ENCODE assay signal across 11 mouse cellular contexts in genomic region chr2:24976960-24977359, GRCm38 (mm10). TPM values are rescaled to one million over a fixed set of nuclear protein-coding genes. Genes with fewer than 3 reads are reported as not detected.
DNase-seq lines count a peak whose midpoint lies in the region; ATAC-seq and TF ChIP-seq lines count a peak whose summit lies in the region.
"Had no signal": no experiment of that assay in that cellular context is flagged by ENCODE, and none has a peak within 500 bp of the region (broad histone marks: within the 10 kb centered on the region; RNA-seq: fewer than 3 reads in every experiment).

No protein-coding gene starts in this region.

- TF ChIP-seq POLR2A in bone marrow, adult 2 months (IDR thresholded peaks at IDR 0.05; ENCODE audit: borderline replicate concordance, control insufficient read depth, low read depth, low read length): no peak; the same call in 1 of the 2 replicates

- H3K4me3 ChIP-seq in heart, embryonic 10.5 days: peak overlapping the region; percentile 66; the same call in 1 of the 2 replicates
- peak overlapping the region; percentile 41 for H3K4me3 ChIP-seq in bone marrow, adult 2 months (replicated peaks; ENCODE audit: control insufficient read depth, low read depth, low read length)
- peak overlapping the region; percentile 55 to 75 for H3K4me3 ChIP-seq in liver, embryonic 14.5 days (ENCODE audit: insufficient read depth in 1 of 2, low read depth in 2 of 2, low read length in 2 of 2)

- peak overlapping the region; percentile 65 for H3K9ac ChIP-seq in liver, embryonic 14.5 days (replicated peaks)

- H3K27me3 ChIP-seq in heart, embryonic 10.5 days (ENCODE audit: insufficient read depth, poor library complexity, severe bottlenecking): no peaks in the 10 kb centered on the region
- H3K27me3 ChIP-seq in liver, embryonic 14.5 days (ENCODE audit: control insufficient read depth, insufficient read depth, low read length): no peaks in the 10 kb centered on the region
- H3K27me3 ChIP-seq: limb, embryonic 13.5 days; neural tube, embryonic 12.5 days had no signal

- peaks cover 16% of the 10 kb centered on the region for H3K36me3 ChIP-seq in heart, embryonic 10.5 days
- H3K36me3 ChIP-seq in liver, embryonic 14.5 days (replicated peaks; ENCODE audit: control insufficient read depth, insufficient read depth, low read depth): peaks cover 7% of the 10 kb centered on the region

- WGBS in heart, embryonic 10.5 days: 84% methylated on average over 5 of the region's 5 CpGs
- WGBS in bone marrow, adult 2 months: 27% methylated on average over 5 of the region's 5 CpGs
- whole genome bisulfite sequencing in liver, embryonic 14.5 days (ENCODE audit: insufficient replicate concordance): 16% methylated on average over 5 of the region's 5 CpGs

- TF ChIP-seq EP300 in liver, embryonic 14.5 days (IDR thresholded peaks at IDR 0.05; ENCODE audit: low read depth): peak; percentile 63

- no peak for TF ChIP-seq CTCF in bone marrow, adult 2 months (IDR thresholded peaks at IDR 0.05; ENCODE audit: control insufficient read depth, insufficient read depth, low read length)
- peak; percentile 17; the same call in 1 of the 2 replicates for TF ChIP-seq CTCF in liver, embryonic 14.5 days (IDR thresholded peaks at IDR 0.05; ENCODE audit: low read depth)

- peaks cover 14% of the 10 kb centered on the region for H3K4me1 ChIP-seq in heart, embryonic 10.5 days
- no peaks in the 10 kb centered on the region for H3K4me1 ChIP-seq in bone marrow, adult 2 months (ENCODE audit: control insufficient read depth, insufficient read depth, low read length)
- H3K4me1 ChIP-seq in liver, embryonic 14.5 days (replicated peaks; ENCODE audit: control insufficient read depth in 2 of 2, insufficient read depth in 2 of 2, low read length in 1 of 2): peaks cover 19 to 28% of the 10 kb centered on the region in 2 experiments

- peak overlapping the region; percentile 100 for H3K4me2 ChIP-seq in liver, embryonic 14.5 days (ENCODE audit: low read depth)

- no peaks in the 10 kb centered on the region for H3K9me3 ChIP-seq in heart, embryonic 10.5 days
- H3K9me3 ChIP-seq in liver, embryonic 14.5 days (ENCODE audit: control insufficient read depth, low read length): no peaks in the 10 kb centered on the region
- H3K9me3 ChIP-seq: limb, embryonic 13.5 days; neural tube, embryonic 12.5 days had no signal

- peak overlapping the region; percentile 86; the same call in 1 of the 2 replicates for H3K27ac ChIP-seq in heart, embryonic 10.5 days
- peak overlapping the region; percentile 13; the same call in 1 of the 2 replicates for H3K27ac ChIP-seq in bone marrow, adult 2 months (ENCODE audit: control insufficient read depth, insufficient read depth, low read depth, low read length, poor library complexity)
- peak overlapping the region; percentile 95 for H3K27ac ChIP-seq in liver, embryonic 14.5 days
- H3K27ac ChIP-seq: neural tube, embryonic 12.5 days had no signal

- peak; percentile 54 for ATAC-seq in liver, embryonic 14.5 days (ENCODE audit: insufficient read depth)
- peak; percentile 51 for ATAC-seq in megakaryocyte-erythroid progenitor cell, adult 5-6 weeks (replicated peaks; ENCODE audit: low FRiP score, low TSS enrichment, poor library complexity, severe bottlenecking)

- DNase-seq in heart, embryonic 10.5 days (ENCODE audit: low spot score): peak; percentile 79
- DNase-seq in heart, adult 9 months (ENCODE audit: low spot score in 2 of 2): no peak
- DNase-seq in liver, embryonic 14.5 days (ENCODE audit: low read depth in 3 of 3, low spot score in 3 of 3): peak; percentile 73 to 75 (median 75)
- DNase-seq in urinary bladder, adult 18-20 months (ENCODE audit: low spot score in 2 of 2): no peak
- no peak for DNase-seq in layer of hippocampus, postnatal 14 days (ENCODE audit: low spot score in 2 of 2)
- no peak for DNase-seq in adrenal gland, postnatal 25 days
- DNase-seq: cerebellum, adult 9-10 months had no signal

RNA-seq across cellular contexts. Expression of gene Pnpla7, which starts 1.1 kb away (rescaled TPM):
- polyA plus RNA-seq in heart, embryonic 10.5 days (2016; fragmentation: Nextera tagmentation; extraction: Ambion mirVana): 7.9 and 9.3 TPM in 2 replicates
- 45.6 and 71.4 TPM in 2 replicates for polyA plus RNA-seq in bone marrow, adult 2 months (2011; ENCODE audit: insufficient read depth, insufficient read length, low replicate concordance, missing spikeins)
- 9.4 and 9.6 TPM in 2 replicates for polyA plus RNA-seq in liver, embryonic 14.5 days (2012; rRNA removed)
- polyA plus RNA-seq in liver, embryonic 14.5 days (2014; fragmentation: Nextera tagmentation; extraction: Ambion mirVana): 11.0 and 11.3 TPM in 2 replicates
- 52.9 and 61.2 TPM in 2 replicates for total RNA-seq in megakaryocyte-erythroid progenitor cell, adult 5-6 weeks (2014; fragmentation: Nextera tagmentation)
- 36.6 and 41.8 TPM in 2 replicates for total RNA-seq in megakaryocyte-erythroid progenitor cell, adult 5-6 weeks (2017)
- 10 to 100 TPM; 23.8 to 24.7 TPM for total RNA-seq in layer of hippocampus, postnatal 14 days (2021)
- 74.0 and 81.1 TPM in 2 replicates for total RNA-seq in adrenal gland, postnatal 25 days (2021)

RNA-seq across cellular contexts. Expression of gene Mrpl41, which starts 2.1 kb away (rescaled TPM):
- polyA plus RNA-seq in heart, embryonic 10.5 days (2016; fragmentation: Nextera tagmentation; extraction: Ambion mirVana): 126 and 132 TPM in 2 replicates
- polyA plus RNA-seq in bone marrow, adult 2 months (2011; ENCODE audit: insufficient read depth, insufficient read length, low replicate concordance, missing spikeins): 46.5 and 61.1 TPM in 2 replicates
- polyA plus RNA-seq in liver, embryonic 14.5 days (2012; rRNA removed): 31.9 and 48.1 TPM in 2 replicates
- 93.6 and 102 TPM in 2 replicates for polyA plus RNA-seq in liver, embryonic 14.5 days (2014; fragmentation: Nextera tagmentation; extraction: Ambion mirVana)
- 80.8 and 117 TPM in 2 replicates for total RNA-seq in megakaryocyte-erythroid progenitor cell, adult 5-6 weeks (2014; fragmentation: Nextera tagmentation)
- 129 and 194 TPM in 2 replicates for total RNA-seq in megakaryocyte-erythroid progenitor cell, adult 5-6 weeks (2017)
- 10 to 100 TPM; 96.8 to 99.2 TPM for total RNA-seq in layer of hippocampus, postnatal 14 days (2021)
- 87.6 and 101 TPM in 2 replicates for total RNA-seq in adrenal gland, postnatal 25 days (2021)

RNA-seq across cellular contexts. Expression of gene Dph7, which starts 14.8 kb away (rescaled TPM):
- 20.1 and 27.6 TPM in 2 replicates for polyA plus RNA-seq in heart, embryonic 10.5 days (2016; fragmentation: Nextera tagmentation; extraction: Ambion mirVana)
- polyA plus RNA-seq in bone marrow, adult 2 months (2011; ENCODE audit: insufficient read depth, insufficient read length, low replicate concordance, missing spikeins): 6.4 and 15.3 TPM in 2 replicates
- polyA plus RNA-seq in liver, embryonic 14.5 days (2012; rRNA removed): 8.1 and 9.0 TPM in 2 replicates
- 8.7 and 9.9 TPM in 2 replicates for polyA plus RNA-seq in liver, embryonic 14.5 days (2014; fragmentation: Nextera tagmentation; extraction: Ambion mirVana)
- total RNA-seq in megakaryocyte-erythroid progenitor cell, adult 5-6 weeks (2014; fragmentation: Nextera tagmentation): 21.0 and 24.9 TPM in 2 replicates
- total RNA-seq in megakaryocyte-erythroid progenitor cell, adult 5-6 weeks (2017): 16.1 and 29.1 TPM in 2 replicates
- 10 to 100 TPM; 29.7 TPM for total RNA-seq in layer of hippocampus, postnatal 14 days (2021)
- total RNA-seq in adrenal gland, postnatal 25 days (2021): 9.6 and 15.5 TPM in 2 replicates

RNA-seq across cellular contexts. Expression of gene Zmynd19, which starts 27.4 kb away (rescaled TPM):
- 16.8 and 20.8 TPM in 2 replicates for polyA plus RNA-seq in heart, embryonic 10.5 days (2016; fragmentation: Nextera tagmentation; extraction: Ambion mirVana)
- 13.1 and 15.4 TPM in 2 replicates for polyA plus RNA-seq in bone marrow, adult 2 months (2011; ENCODE audit: insufficient read depth, insufficient read length, low replicate concordance, missing spikeins)
- polyA plus RNA-seq in liver, embryonic 14.5 days (2012; rRNA removed): 10.0 and 16.4 TPM in 2 replicates
- 10.6 and 12.1 TPM in 2 replicates for polyA plus RNA-seq in liver, embryonic 14.5 days (2014; fragmentation: Nextera tagmentation; extraction: Ambion mirVana)
- 34.5 and 34.9 TPM in 2 replicates for total RNA-seq in megakaryocyte-erythroid progenitor cell, adult 5-6 weeks (2014; fragmentation: Nextera tagmentation)
- 69.9 and 75.2 TPM in 2 replicates for total RNA-seq in megakaryocyte-erythroid progenitor cell, adult 5-6 weeks (2017)
- 10 to 100 TPM; 34.6 to 36.8 TPM for total RNA-seq in layer of hippocampus, postnatal 14 days (2021)
- total RNA-seq in adrenal gland, postnatal 25 days (2021): 21.3 and 26.6 TPM in 2 replicates

RNA-seq across cellular contexts. Expression of gene Arrdc1, which starts 41.9 kb away (rescaled TPM):
- 15.3 and 19.5 TPM in 2 replicates for polyA plus RNA-seq in heart, embryonic 10.5 days (2016; fragmentation: Nextera tagmentation; extraction: Ambion mirVana)
- polyA plus RNA-seq in bone marrow, adult 2 months (2011; ENCODE audit: insufficient read depth, insufficient read length, low replicate concordance, missing spikeins): 77.0 and 140 TPM in 2 replicates
- 20.8 and 29.1 TPM in 2 replicates for polyA plus RNA-seq in liver, embryonic 14.5 days (2012; rRNA removed)
- polyA plus RNA-seq in liver, embryonic 14.5 days (2014; fragmentation: Nextera tagmentation; extraction: Ambion mirVana): 10.9 and 14.7 TPM in 2 replicates
- 53.4 and 55.9 TPM in 2 replicates for total RNA-seq in megakaryocyte-erythroid progenitor cell, adult 5-6 weeks (2014; fragmentation: Nextera tagmentation)
- 38.7 and 66.0 TPM in 2 replicates for total RNA-seq in megakaryocyte-erythroid progenitor cell, adult 5-6 weeks (2017)
- 10 to 100 TPM; 16.5 to 17.5 TPM for total RNA-seq in layer of hippocampus, postnatal 14 days (2021)
- 16.2 and 26.4 TPM in 2 replicates for total RNA-seq in adrenal gland, postnatal 25 days (2021)

Comparison
In these comparisons a context has a peak if more than half of its experiments do, and no peak if none do; other contexts are left out.
1. DNase-seq: peak in heart, embryonic 10.5 days (single experiment) and liver, embryonic 14.5 days (3 of 3); none in heart, adult 9 months (0 of 2), urinary bladder, adult 18-20 months (0 of 2), layer of hippocampus, postnatal 14 days (0 of 2) and adrenal gland, postnatal 25 days (single experiment).
2. H3K27ac ChIP-seq: peak in every context shown above with its lines; median percentile 95 in liver, embryonic 14.5 days; 86 in heart, embryonic 10.5 days; 13 in bone marrow, adult 2 months.
3. Peak in every context shown above with its lines, with median percentiles within 50 percentile points of each other: H3K4me3 ChIP-seq.